Mouse (Mus musculus): Measurements from ENCODE around the gene Paqr9. TPM values are rescaled to one million over a fixed set of nuclear protein-coding genes. Genes with fewer than 3 reads are reported as not detected.

The Paqr9 gene
- polyA plus RNA-seq, 1 experiment, result 18.5 TPM

DNA sequence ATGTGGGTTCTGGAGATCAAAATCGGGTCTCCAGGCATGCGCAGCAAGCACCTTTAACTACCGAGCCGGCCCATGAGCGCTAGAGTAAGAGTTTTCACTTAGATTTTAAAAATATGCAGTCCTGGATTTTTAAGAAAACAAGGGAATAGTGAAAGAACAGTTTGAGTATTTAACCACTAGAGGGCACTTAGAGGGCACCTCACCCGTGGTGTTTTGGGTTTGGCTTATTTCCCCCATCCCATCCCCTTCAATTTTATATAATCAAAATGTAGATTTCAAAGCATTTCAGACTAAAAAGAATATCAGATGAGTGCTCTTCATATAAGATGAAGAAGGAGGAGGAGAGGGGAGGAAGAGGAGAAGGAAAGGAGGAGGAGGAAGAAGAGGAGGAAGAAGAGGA, 25.6 kb upstream of the Paqr9 start:
- H3K27ac ChIP-seq (ENCODE audit: insufficient read depth, low read length), result no peak overlapping the region

DNA sequence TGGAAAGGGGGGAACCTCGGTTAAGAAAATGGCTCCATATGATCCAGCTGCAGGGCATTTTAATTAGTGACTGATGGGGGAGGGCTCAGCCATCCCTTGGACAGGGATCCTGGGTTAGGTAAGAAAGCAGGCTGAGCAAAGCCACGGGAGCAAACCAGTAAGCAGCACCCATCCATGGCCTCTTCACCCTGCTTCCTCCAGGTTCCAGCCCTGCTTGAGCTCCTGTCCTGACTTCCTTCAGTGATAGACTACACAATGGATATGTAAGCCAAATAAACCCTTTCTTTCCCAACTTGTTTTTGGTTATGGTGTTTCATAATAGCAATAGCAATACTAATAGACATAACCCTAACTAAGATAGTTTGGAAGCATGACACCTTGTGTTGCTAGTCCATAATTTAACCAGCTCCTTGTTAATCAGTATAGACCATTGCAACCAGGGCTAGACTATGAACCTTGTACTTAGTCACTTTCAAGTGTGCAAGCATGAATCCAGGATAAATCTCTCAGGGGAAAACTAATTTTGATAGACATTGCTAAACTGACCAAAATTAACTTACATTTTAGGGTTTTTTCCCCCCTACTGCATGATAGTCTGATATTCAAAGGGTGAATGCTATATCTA, 20.2 kb upstream of the Paqr9 start:
- H3K4me1 ChIP-seq (ENCODE audit: control insufficient read depth, insufficient read depth, low read length), result no peaks in the 10 kb centered on the region
- WGBS, result 65% methylated on average over 2 of the region's 2 CpGs
- TF ChIP-seq CTCF (IDR thresholded peaks at IDR 0.05; ENCODE audit: borderline replicate concordance, insufficient read depth, low read depth, low read length) (no peak), POLR2A (IDR thresholded peaks at IDR 0.05; ENCODE audit: borderline replicate concordance, insufficient read depth, low read length) (no peak)
- no peak overlapping the region for H3K4me3 ChIP-seq (replicated peaks; ENCODE audit: insufficient read depth, low read depth, low read length)
- H3K27ac ChIP-seq (ENCODE audit: insufficient read depth, low read length), result no peak overlapping the region
- no peak for DNase-seq
- H3K27me3 ChIP-seq (ENCODE audit: control insufficient read depth, insufficient read depth, low read length), result no peaks in the 10 kb centered on the region

More for the DNA sequence above, 25.6 kb upstream of the Paqr9 start:
- no peak for TF ChIP-seq POLR2A (IDR thresholded peaks at IDR 0.05; ENCODE audit: borderline replicate concordance, insufficient read depth, low read length)
- peak; percentile 48; the same call in 1 of the 2 replicates for TF ChIP-seq CTCF (IDR thresholded peaks at IDR 0.05; ENCODE audit: borderline replicate concordance, insufficient read depth, low read depth, low read length)
- no peaks in the 10 kb centered on the region for H3K27me3 ChIP-seq (ENCODE audit: control insufficient read depth, insufficient read depth, low read length)
- peaks cover 3% of the 10 kb centered on the region; the same call in 1 of the 2 replicates for H3K4me1 ChIP-seq (ENCODE audit: control insufficient read depth, insufficient read depth, low read length)
- WGBS, result 39% methylated on average over 6 of the region's 6 CpGs
- H3K4me3 ChIP-seq (replicated peaks; ENCODE audit: insufficient read depth, low read depth, low read length), result no peak overlapping the region
- DNase-seq, result no peak

DNA sequence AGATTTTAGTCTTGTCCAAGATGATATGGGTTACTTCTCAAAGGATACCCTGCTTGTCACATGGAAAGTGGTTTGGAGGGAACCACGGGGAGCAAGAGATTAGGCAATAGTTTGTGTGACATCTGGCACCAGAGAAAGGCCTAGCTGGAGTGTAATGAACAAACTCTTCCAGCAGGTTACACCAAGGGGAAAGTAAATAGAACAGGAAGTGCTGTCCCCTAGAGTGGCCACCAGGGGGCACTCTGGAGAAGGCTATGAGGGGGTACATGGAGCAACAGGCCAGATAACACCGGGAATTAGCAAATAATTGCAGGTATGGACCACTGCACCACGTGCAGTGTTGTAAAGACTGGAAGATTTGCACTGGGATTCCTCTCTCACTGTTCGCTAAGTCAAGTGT, 19.0 kb upstream of the Paqr9 start:
- Histone ChIP-seq H3K27ac (ENCODE audit: insufficient read depth, low read length) (no peak overlapping the region), H3K27me3 (ENCODE audit: control insufficient read depth, insufficient read depth, low read length) (no peaks in the 10 kb centered on the region), H3K4me3 (replicated peaks; ENCODE audit: insufficient read depth, low read depth, low read length) (no peak overlapping the region), H3K4me1 (ENCODE audit: control insufficient read depth, insufficient read depth, low read length) (no peaks in the 10 kb centered on the region)
- WGBS, result 48% methylated on average over 4 of the region's 4 CpGs
- peak; percentile 61 to 64 for DNase-seq
- TF ChIP-seq CTCF (IDR thresholded peaks at IDR 0.05; ENCODE audit: borderline replicate concordance, insufficient read depth, low read depth, low read length) (peak; percentile 65), POLR2A (IDR thresholded peaks at IDR 0.05; ENCODE audit: borderline replicate concordance, insufficient read depth, low read length) (no peak)

DNA sequence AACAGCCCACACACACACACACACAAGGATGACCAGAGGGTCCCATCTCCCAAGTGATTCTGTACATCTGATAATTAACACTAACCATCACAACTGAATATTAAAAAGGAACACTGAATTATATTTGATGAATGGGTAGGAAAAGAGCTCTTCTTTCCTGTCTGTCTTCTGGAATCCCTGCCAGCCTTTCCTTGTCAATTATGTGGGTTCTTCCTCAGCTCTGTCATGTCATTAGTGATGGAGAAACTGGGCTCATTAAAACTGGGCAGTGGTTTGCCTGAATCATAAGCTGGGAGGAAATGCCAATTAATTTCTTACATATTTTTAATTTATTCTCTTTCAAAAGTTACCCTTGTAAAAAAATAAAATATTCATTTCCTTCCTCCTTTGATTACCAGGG, 18.2 kb upstream of the Paqr9 start:
- no peak overlapping the region for H3K27ac ChIP-seq (ENCODE audit: insufficient read depth, low read length)
- TF ChIP-seq CTCF (IDR thresholded peaks at IDR 0.05; ENCODE audit: borderline replicate concordance, insufficient read depth, low read depth, low read length) (no peak), POLR2A (IDR thresholded peaks at IDR 0.05; ENCODE audit: borderline replicate concordance, insufficient read depth, low read length) (no peak)
- H3K27me3 ChIP-seq (ENCODE audit: control insufficient read depth, insufficient read depth, low read length), result no peaks in the 10 kb centered on the region
- H3K4me3 ChIP-seq (replicated peaks; ENCODE audit: insufficient read depth, low read depth, low read length), result no peak overlapping the region
- DNase-seq, result no peak
- H3K4me1 ChIP-seq (ENCODE audit: control insufficient read depth, insufficient read depth, low read length), result no peaks in the 10 kb centered on the region

DNA sequence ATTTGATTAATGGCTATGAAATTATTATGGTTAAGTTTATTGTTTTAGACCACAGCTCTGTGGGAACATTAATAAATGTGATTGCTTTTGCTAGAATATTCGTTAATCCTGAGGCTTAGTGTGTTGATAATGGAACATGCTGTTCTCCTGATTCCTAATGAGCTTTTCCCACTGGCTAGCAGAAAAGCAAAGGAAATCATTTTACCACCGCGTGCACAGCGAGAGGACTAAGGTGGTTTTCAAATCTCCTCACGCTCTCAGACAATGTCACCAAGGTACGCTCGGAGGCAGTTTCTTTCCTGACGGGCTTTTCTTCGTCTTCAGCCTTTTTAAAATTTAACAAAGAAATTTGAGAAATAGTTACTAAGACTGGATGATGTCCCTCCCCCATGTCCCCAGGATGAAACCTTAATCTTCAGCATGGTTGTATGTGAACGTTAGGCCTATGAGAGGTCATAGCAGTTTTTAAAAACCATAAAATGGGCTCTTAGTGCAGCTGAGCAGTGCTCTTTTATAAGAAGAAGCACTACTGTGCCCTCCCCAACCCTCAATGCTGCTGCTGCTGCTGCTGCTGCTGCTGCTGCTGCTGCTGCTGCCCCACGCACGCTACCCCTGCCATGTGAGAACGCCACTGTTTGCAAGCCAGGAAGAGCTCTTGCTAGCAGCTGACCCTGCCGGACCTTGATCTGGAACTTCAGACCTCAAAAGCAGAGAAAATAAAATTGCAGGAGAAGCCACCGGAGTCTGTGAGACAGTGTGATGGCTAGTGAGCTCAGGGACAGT, 17.6 kb upstream of the Paqr9 start:
- no peaks in the 10 kb centered on the region for H3K4me1 ChIP-seq (ENCODE audit: control insufficient read depth, insufficient read depth, low read length)
- 85% methylated on average over 15 of the region's 15 CpGs for WGBS
- no peak for TF ChIP-seq POLR2A (IDR thresholded peaks at IDR 0.05; ENCODE audit: borderline replicate concordance, insufficient read depth, low read length)
- no peak for TF ChIP-seq CTCF (IDR thresholded peaks at IDR 0.05; ENCODE audit: borderline replicate concordance, insufficient read depth, low read depth, low read length)
- H3K4me3 ChIP-seq (replicated peaks; ENCODE audit: insufficient read depth, low read depth, low read length), result no peak overlapping the region
- H3K27ac ChIP-seq (ENCODE audit: insufficient read depth, low read length), result no peak overlapping the region
- no peak for DNase-seq
- no peaks in the 10 kb centered on the region for H3K27me3 ChIP-seq (ENCODE audit: control insufficient read depth, insufficient read depth, low read length)

DNA sequence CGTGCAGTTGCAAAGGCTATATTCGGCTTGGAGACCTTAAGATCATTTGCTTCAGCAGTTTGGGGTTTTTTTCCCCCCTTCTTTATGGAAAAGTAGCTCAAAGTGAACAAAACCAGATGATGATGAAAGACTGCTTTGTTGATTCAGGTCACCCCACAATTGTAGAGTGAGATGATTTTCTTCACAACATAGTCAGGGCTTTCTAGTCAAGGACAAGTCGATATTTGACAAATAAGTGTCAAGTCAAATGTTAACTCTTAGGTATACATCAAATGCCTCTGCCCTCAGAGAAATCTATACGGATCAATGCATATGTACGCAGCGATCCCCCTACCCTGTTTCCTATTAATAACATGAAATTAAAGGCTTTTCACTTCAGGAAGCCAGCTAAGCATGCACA, 17.0 kb upstream of the Paqr9 start:
- DNase-seq, result no peak
- TF ChIP-seq CTCF (IDR thresholded peaks at IDR 0.05; ENCODE audit: borderline replicate concordance, insufficient read depth, low read depth, low read length) (no peak), POLR2A (IDR thresholded peaks at IDR 0.05; ENCODE audit: borderline replicate concordance, insufficient read depth, low read length) (no peak)
- 80% methylated on average over 6 of the region's 6 CpGs for WGBS
- no peak overlapping the region for H3K27ac ChIP-seq (ENCODE audit: insufficient read depth, low read length)
- no peaks in the 10 kb centered on the region for H3K4me1 ChIP-seq (ENCODE audit: control insufficient read depth, insufficient read depth, low read length)
- no peaks in the 10 kb centered on the region for H3K27me3 ChIP-seq (ENCODE audit: control insufficient read depth, insufficient read depth, low read length)
- no peak overlapping the region for H3K4me3 ChIP-seq (replicated peaks; ENCODE audit: insufficient read depth, low read depth, low read length)

DNA sequence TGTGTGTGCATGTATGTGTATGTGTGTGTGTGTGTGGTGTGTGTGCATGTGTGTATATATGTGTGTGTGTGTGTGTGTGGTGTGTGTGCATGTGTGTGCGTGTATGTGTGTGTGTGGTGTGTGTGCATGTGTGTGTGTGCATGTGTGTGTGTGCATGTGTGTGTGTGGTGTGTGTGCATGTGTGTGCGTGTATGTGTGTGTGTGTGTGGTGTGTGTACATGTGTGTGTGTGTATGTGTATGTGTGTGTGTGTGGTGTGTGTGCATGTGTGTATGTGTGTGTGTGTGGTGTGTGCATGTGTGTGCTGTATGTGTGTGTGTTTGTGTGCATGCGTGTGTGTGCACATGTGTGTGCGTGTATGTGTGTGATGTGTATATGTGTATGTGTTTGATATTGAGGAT, 14.9 kb upstream of the Paqr9 start:
- H3K27ac ChIP-seq (ENCODE audit: insufficient read depth, low read length), result no peak overlapping the region
- H3K27me3 ChIP-seq (ENCODE audit: control insufficient read depth, insufficient read depth, low read length), result no peaks in the 10 kb centered on the region
- WGBS, result 87% methylated on average over 4 of the region's 4 CpGs
- H3K4me1 ChIP-seq (ENCODE audit: control insufficient read depth, insufficient read depth, low read length), result peaks cover 7% of the 10 kb centered on the region; the same call in 1 of the 2 replicates
- no peak overlapping the region for H3K4me3 ChIP-seq (replicated peaks; ENCODE audit: insufficient read depth, low read depth, low read length)
- DNase-seq, result no peak
- 0 out of 2 replicates have a peak, but pooled peaks have one; percentile 12 for TF ChIP-seq CTCF (IDR thresholded peaks at IDR 0.05; ENCODE audit: borderline replicate concordance, insufficient read depth, low read depth, low read length)
- TF ChIP-seq POLR2A (IDR thresholded peaks at IDR 0.05; ENCODE audit: borderline replicate concordance, insufficient read depth, low read length), result no peak

DNA sequence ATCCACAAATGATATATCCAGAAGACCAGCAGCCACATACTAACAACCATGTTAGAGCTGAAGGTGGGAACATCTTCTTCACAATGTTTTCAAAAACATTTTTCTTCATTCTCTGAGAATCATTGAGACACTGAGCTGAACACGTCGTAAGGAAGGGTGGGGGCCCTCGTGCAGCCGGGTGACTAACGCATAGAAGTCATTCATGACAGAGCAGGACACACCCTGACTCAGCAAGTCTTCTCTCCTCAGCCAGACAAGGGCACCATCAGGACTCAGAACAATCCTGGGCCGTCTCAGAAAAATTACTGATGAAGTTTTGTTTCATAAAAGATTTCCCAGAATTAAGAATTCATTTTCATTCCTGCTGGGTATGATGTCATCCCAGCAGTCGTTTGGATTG, 12.8 kb upstream of the Paqr9 start:
- H3K27ac ChIP-seq (ENCODE audit: insufficient read depth, low read length), result no peak overlapping the region
- DNase-seq, result no peak
- TF ChIP-seq CTCF (IDR thresholded peaks at IDR 0.05; ENCODE audit: borderline replicate concordance, insufficient read depth, low read depth, low read length), result no peak
- no peak for TF ChIP-seq POLR2A (IDR thresholded peaks at IDR 0.05; ENCODE audit: borderline replicate concordance, insufficient read depth, low read length)
- 38% methylated on average over 7 of the region's 7 CpGs for WGBS
- H3K4me3 ChIP-seq (replicated peaks; ENCODE audit: insufficient read depth, low read depth, low read length), result no peak overlapping the region
- H3K4me1 ChIP-seq (ENCODE audit: control insufficient read depth, insufficient read depth, low read length), result peaks cover 19% of the 10 kb centered on the region
- H3K27me3 ChIP-seq (ENCODE audit: control insufficient read depth, insufficient read depth, low read length), result no peaks in the 10 kb centered on the region
